Mouse (Mus musculus): ENCODE measurements around the gene Gucy2c. TPM values are rescaled to one million over a fixed set of nuclear protein-coding genes. Genes with fewer than 3 reads are reported as not detected.

Gucy2c gene
- polyA plus RNA-seq, 1 experiment from 2014 or later: not detected

Small RNA genes within 50 kb of the gene (microRNA-seq; reads per million reads assigned to microRNA genes)
- not detected for gene Gm44364

Other genes starting within 250 kb of the Gucy2c start
- gene Plbd1, start 119.8 kb downstream of the Gucy2c start, polyA plus RNA-seq (2016; fragmentation: Nextera tagmentation; extraction: Ambion mirVana): 1.0 and 1.1 TPM in 2 replicates
- gene Hist4h4, start 22.6 kb upstream of the Gucy2c start, polyA plus RNA-seq (2016; fragmentation: Nextera tagmentation; extraction: Ambion mirVana): 0.38 and 0.49 TPM in 2 replicates
- 101 and 103 TPM in 2 replicates for gene H2afj, start 26.5 kb upstream of the Gucy2c start, polyA plus RNA-seq (2016; fragmentation: Nextera tagmentation; extraction: Ambion mirVana)
- gene BC049715, start 45.9 kb upstream of the Gucy2c start, polyA plus RNA-seq (2016; fragmentation: Nextera tagmentation; extraction: Ambion mirVana): 1.7 and 1.9 TPM in 2 replicates
- gene Wbp11, start 46.5 kb upstream of the Gucy2c start, polyA plus RNA-seq (2016; fragmentation: Nextera tagmentation; extraction: Ambion mirVana): 166 and 170 TPM in 2 replicates
- gene Smco3, start 53.7 kb upstream of the Gucy2c start, polyA plus RNA-seq (2016; fragmentation: Nextera tagmentation; extraction: Ambion mirVana): not detected in 2 replicates
- 1.4 and 1.5 TPM in 2 replicates for gene Art4, start 76.0 kb upstream of the Gucy2c start, polyA plus RNA-seq (2016; fragmentation: Nextera tagmentation; extraction: Ambion mirVana)
- 0.50 and 0.91 TPM in 2 replicates for gene Mgp, start 94.1 kb upstream of the Gucy2c start, polyA plus RNA-seq (2016; fragmentation: Nextera tagmentation; extraction: Ambion mirVana)
- gene Erp27, start 140.4 kb upstream of the Gucy2c start, polyA plus RNA-seq (2016; fragmentation: Nextera tagmentation; extraction: Ambion mirVana): not detected in 2 replicates
- not detected in 2 replicates for gene Pde6h, start 142.1 kb upstream of the Gucy2c start, polyA plus RNA-seq (2016; fragmentation: Nextera tagmentation; extraction: Ambion mirVana)
- gene Arhgdib, start 160.1 kb upstream of the Gucy2c start, polyA plus RNA-seq (2016; fragmentation: Nextera tagmentation; extraction: Ambion mirVana): 22.0 and 25.3 TPM in 2 replicates

All from forebrain, embryonic 10.5 days (tissue).